Mouse (Mus musculus): ENCODE measurements around the gene Ino80e. TPM values are rescaled to one million over a fixed set of nuclear protein-coding genes. Genes with fewer than 3 reads are reported as not detected.

The Ino80e gene
- total and polyA plus RNA-seq, 2 experiments: 2.5 to 18.5 TPM

- no peak overlapping the region; the same call in 1 of the 2 replicates for H3K4me3 ChIP-seq (ENCODE audit: insufficient read depth, low read depth, low read length)
- WGBS: 79% methylated on average over 6 of the region's 6 CpGs
- TF ChIP-seq POLR2A (IDR thresholded peaks at IDR 0.05; ENCODE audit: extremely low read depth, insufficient read depth, low read length): no peak
- no peak for TF ChIP-seq CTCF (IDR thresholded peaks at IDR 0.05; ENCODE audit: low read depth, low read length)
- peak overlapping the region; percentile 32; the same call in 1 of the 2 replicates for H3K9ac ChIP-seq (ENCODE audit: low read depth, low read length)
- H3K4me1 ChIP-seq (ENCODE audit: control insufficient read depth, insufficient read depth, low read length): peaks cover 11% of the 10 kb centered on the region
- no peak for DNase-seq (ENCODE audit: extremely low read depth, low read depth, low spot score)
- peak overlapping the region; percentile 26 for H3K27ac ChIP-seq (replicated peaks; ENCODE audit: insufficient read depth, low read depth, low read length)
- H3K27me3 ChIP-seq (ENCODE audit: control insufficient read depth, insufficient read depth, low read length): no peaks in the 10 kb centered on the region
- H3K36me3 ChIP-seq (ENCODE audit: control insufficient read depth, insufficient read depth, low read length): peaks cover 44% of the 10 kb centered on the region
- H3K79me2 ChIP-seq (ENCODE audit: control insufficient read depth, insufficient read depth, low read length): peaks cover 8% of the 10 kb centered on the region; the same call in 1 of the 2 replicates
Measured at GRCm38 (mm10) chr7:126881040-126881439, 18.9 kb upstream of the Ino80e start.

- Histone ChIP-seq H3K4me1 (ENCODE audit: control insufficient read depth, insufficient read depth, low read length) (peaks cover 6% of the 10 kb centered on the region; the same call in 1 of the 2 replicates), H3K27me3 (ENCODE audit: control insufficient read depth, insufficient read depth, low read length) (no peaks in the 10 kb centered on the region), H3K4me3 (ENCODE audit: insufficient read depth, low read depth, low read length) (no peak overlapping the region), H3K36me3 (ENCODE audit: control insufficient read depth, insufficient read depth, low read length) (peaks cover 74% of the 10 kb centered on the region), H3K9ac (ENCODE audit: low read depth, low read length) (no peak overlapping the region), H3K79me2 (ENCODE audit: control insufficient read depth, insufficient read depth, low read length) (no peaks in the 10 kb centered on the region), H3K27ac (replicated peaks; ENCODE audit: insufficient read depth, low read depth, low read length) (no peak overlapping the region)
- 95% methylated on average over 1 of the region's 1 CpGs for WGBS
- no peak for TF ChIP-seq CTCF (IDR thresholded peaks at IDR 0.05; ENCODE audit: low read depth, low read length)
- no peak for TF ChIP-seq POLR2A (IDR thresholded peaks at IDR 0.05; ENCODE audit: extremely low read depth, insufficient read depth, low read length)
- DNase-seq (ENCODE audit: extremely low read depth, low read depth, low spot score): no peak
Measured at GRCm38 (mm10) chr7:126877239-126877638, 15.1 kb upstream of the Ino80e start.

- no peak for DNase-seq (ENCODE audit: extremely low read depth, low read depth, low spot score)
- Histone ChIP-seq H3K36me3 (ENCODE audit: control insufficient read depth, insufficient read depth, low read length) (peaks cover 56% of the 10 kb centered on the region), H3K27me3 (ENCODE audit: control insufficient read depth, insufficient read depth, low read length) (no peaks in the 10 kb centered on the region), H3K27ac (replicated peaks; ENCODE audit: insufficient read depth, low read depth, low read length) (no peak overlapping the region), H3K79me2 (ENCODE audit: control insufficient read depth, insufficient read depth, low read length) (no peaks in the 10 kb centered on the region), H3K9ac (ENCODE audit: low read depth, low read length) (no peak overlapping the region), H3K4me3 (ENCODE audit: insufficient read depth, low read depth, low read length) (no peak overlapping the region), H3K4me1 (ENCODE audit: control insufficient read depth, insufficient read depth, low read length) (no peaks in the 10 kb centered on the region)
- WGBS: 97% methylated on average over 2 of the region's 2 CpGs
- TF ChIP-seq CTCF (IDR thresholded peaks at IDR 0.05; ENCODE audit: low read depth, low read length) (no peak), POLR2A (IDR thresholded peaks at IDR 0.05; ENCODE audit: extremely low read depth, insufficient read depth, low read length) (no peak)
Measured at GRCm38 (mm10) chr7:126870520-126870891, 8.3 kb upstream of the Ino80e start.

- Histone ChIP-seq H3K27ac (replicated peaks; ENCODE audit: insufficient read depth, low read depth, low read length) (no peak overlapping the region), H3K4me3 (ENCODE audit: insufficient read depth, low read depth, low read length) (no peak overlapping the region), H3K27me3 (ENCODE audit: control insufficient read depth, insufficient read depth, low read length) (no peaks in the 10 kb centered on the region), H3K79me2 (ENCODE audit: control insufficient read depth, insufficient read depth, low read length) (no peaks in the 10 kb centered on the region), H3K4me1 (ENCODE audit: control insufficient read depth, insufficient read depth, low read length) (no peaks in the 10 kb centered on the region), H3K9ac (ENCODE audit: low read depth, low read length) (no peak overlapping the region), H3K36me3 (ENCODE audit: control insufficient read depth, insufficient read depth, low read length) (peaks cover 50% of the 10 kb centered on the region)
- WGBS: 93% methylated on average over 23 of the region's 23 CpGs
- no peak for DNase-seq (ENCODE audit: extremely low read depth, low read depth, low spot score)
- TF ChIP-seq CTCF (IDR thresholded peaks at IDR 0.05; ENCODE audit: low read depth, low read length): no peak
- no peak for TF ChIP-seq POLR2A (IDR thresholded peaks at IDR 0.05; ENCODE audit: extremely low read depth, insufficient read depth, low read length)
Measured at GRCm38 (mm10) chr7:126869780-126870519, 7.8 kb upstream of the Ino80e start.

GRCm38 (mm10) chr7:126868003-126868402 lies 5.8 kb upstream of the Ino80e start:
- 84% methylated on average over 12 of the region's 12 CpGs for WGBS
- H3K36me3 ChIP-seq (ENCODE audit: control insufficient read depth, insufficient read depth, low read length): peaks cover 32% of the 10 kb centered on the region; the same call in 1 of the 2 replicates
- no peaks in the 10 kb centered on the region for H3K79me2 ChIP-seq (ENCODE audit: control insufficient read depth, insufficient read depth, low read length)
- H3K27me3 ChIP-seq (ENCODE audit: control insufficient read depth, insufficient read depth, low read length): no peaks in the 10 kb centered on the region
- H3K4me1 ChIP-seq (ENCODE audit: control insufficient read depth, insufficient read depth, low read length): no peaks in the 10 kb centered on the region
- no peak overlapping the region for H3K9ac ChIP-seq (ENCODE audit: low read depth, low read length)
- no peak overlapping the region for H3K27ac ChIP-seq (replicated peaks; ENCODE audit: insufficient read depth, low read depth, low read length)
- no peak for TF ChIP-seq POLR2A (IDR thresholded peaks at IDR 0.05; ENCODE audit: extremely low read depth, insufficient read depth, low read length)
- TF ChIP-seq CTCF (IDR thresholded peaks at IDR 0.05; ENCODE audit: low read depth, low read length): no peak
- no peak overlapping the region for H3K4me3 ChIP-seq (ENCODE audit: insufficient read depth, low read depth, low read length)
- DNase-seq (ENCODE audit: extremely low read depth, low read depth, low spot score): no peak

- Histone ChIP-seq H3K27ac (replicated peaks; ENCODE audit: insufficient read depth, low read depth, low read length) (no peak overlapping the region), H3K27me3 (ENCODE audit: control insufficient read depth, insufficient read depth, low read length) (no peaks in the 10 kb centered on the region), H3K79me2 (ENCODE audit: control insufficient read depth, insufficient read depth, low read length) (no peaks in the 10 kb centered on the region), H3K9ac (ENCODE audit: low read depth, low read length) (no peak overlapping the region), H3K36me3 (ENCODE audit: control insufficient read depth, insufficient read depth, low read length) (peaks cover 27% of the 10 kb centered on the region; the same call in 1 of the 2 replicates), H3K4me3 (ENCODE audit: insufficient read depth, low read depth, low read length) (no peak overlapping the region), H3K4me1 (ENCODE audit: control insufficient read depth, insufficient read depth, low read length) (peaks cover 2% of the 10 kb centered on the region; the same call in 1 of the 2 replicates)
- DNase-seq (ENCODE audit: extremely low read depth, low read depth, low spot score): no peak
- TF ChIP-seq POLR2A (IDR thresholded peaks at IDR 0.05; ENCODE audit: extremely low read depth, insufficient read depth, low read length) (no peak), CTCF (IDR thresholded peaks at IDR 0.05; ENCODE audit: low read depth, low read length) (no peak)
- 87% methylated on average over 2 of the region's 2 CpGs for WGBS
Measured at GRCm38 (mm10) chr7:126867534-126867933, 5.4 kb upstream of the Ino80e start.

All from liver, adult 2 months (tissue).